Mouse (Mus musculus): ENCODE measurements around the gene Hoxb7.

The Hoxb7 gene

GRCm38 (mm10) chr11:96287411-96287810 is 988 bp downstream of the Hoxb7 start:
- DNase-seq, result no peak

GRCm38 (mm10) chr11:96288455-96289221 is 2.2 kb downstream of the Hoxb7 start:
- DNase-seq, result no peak

- DNase-seq, result no peak
These were observed 2.9 kb downstream of the Hoxb7 start for GRCm38 (mm10) chr11:96289293-96289692.

- DNase-seq, result no peak
These were observed 3.4 kb downstream of the Hoxb7 start for GRCm38 (mm10) chr11:96289837-96290236.

GRCm38 (mm10) chr11:96290705-96291355 is 4.4 kb downstream of the Hoxb7 start:
- DNase-seq, result no peak

- DNase-seq, result no peak
These were observed 5.5 kb downstream of the Hoxb7 start, which contains the start of gene Hoxb6 for GRCm38 (mm10) chr11:96291681-96292564. TSS of gene Hoxb6 (plus strand) at chr11:96292476.

- no peak for DNase-seq
These were observed 6.3 kb downstream of the Hoxb7 start for GRCm38 (mm10) chr11:96292565-96293301.

- DNase-seq, result no peak
These were observed 7.0 kb downstream of the Hoxb7 start for GRCm38 (mm10) chr11:96293302-96293921.

GRCm38 (mm10) chr11:96294245-96295091 is 8.0 kb downstream of the Hoxb7 start:
- DNase-seq, result peak; percentile 48 to 51

- DNase-seq, result no peak
These were observed 8.8 kb downstream of the Hoxb7 start for GRCm38 (mm10) chr11:96295092-96295835.

GRCm38 (mm10) chr11:96296997-96297396 is 10.6 kb downstream of the Hoxb7 start:
- DNase-seq, result no peak

GRCm38 (mm10) chr11:96297428-96297827 is 11.0 kb downstream of the Hoxb7 start:
- no peak for DNase-seq

GRCm38 (mm10) chr11:96297968-96298635 is 11.7 kb downstream of the Hoxb7 start:
- no peak for DNase-seq

GRCm38 (mm10) chr11:96298895-96299667 is 12.7 kb downstream of the Hoxb7 start:
- no peak for DNase-seq

- DNase-seq, result no peak
These were observed 13.4 kb downstream of the Hoxb7 start for GRCm38 (mm10) chr11:96299781-96300180.

GRCm38 (mm10) chr11:96300354-96301063 is 14.1 kb downstream of the Hoxb7 start:
- DNase-seq, result no peak

- no peak for DNase-seq
These were observed 14.6 kb downstream of the Hoxb7 start for GRCm38 (mm10) chr11:96301064-96301431.

- DNase-seq, result no peak
These were observed 15.4 kb downstream of the Hoxb7 start for GRCm38 (mm10) chr11:96301837-96302236.
